Mouse (Mus musculus) A20 (cell line): ENCODE measurements around the gene Pecam1.
"Not testable (repeated sequence)": the region's sequence is repeated elsewhere in the genome, so short reads cannot be mapped to it uniquely, and the experiment has no call there.

Experiments
- DNase-seq: peaks from one replicate; pipeline ENCODE4 v3.0.0-alpha.2; 2011; ENCODE audit warnings: low read depth, low spot score

The Pecam1 gene

DNA sequence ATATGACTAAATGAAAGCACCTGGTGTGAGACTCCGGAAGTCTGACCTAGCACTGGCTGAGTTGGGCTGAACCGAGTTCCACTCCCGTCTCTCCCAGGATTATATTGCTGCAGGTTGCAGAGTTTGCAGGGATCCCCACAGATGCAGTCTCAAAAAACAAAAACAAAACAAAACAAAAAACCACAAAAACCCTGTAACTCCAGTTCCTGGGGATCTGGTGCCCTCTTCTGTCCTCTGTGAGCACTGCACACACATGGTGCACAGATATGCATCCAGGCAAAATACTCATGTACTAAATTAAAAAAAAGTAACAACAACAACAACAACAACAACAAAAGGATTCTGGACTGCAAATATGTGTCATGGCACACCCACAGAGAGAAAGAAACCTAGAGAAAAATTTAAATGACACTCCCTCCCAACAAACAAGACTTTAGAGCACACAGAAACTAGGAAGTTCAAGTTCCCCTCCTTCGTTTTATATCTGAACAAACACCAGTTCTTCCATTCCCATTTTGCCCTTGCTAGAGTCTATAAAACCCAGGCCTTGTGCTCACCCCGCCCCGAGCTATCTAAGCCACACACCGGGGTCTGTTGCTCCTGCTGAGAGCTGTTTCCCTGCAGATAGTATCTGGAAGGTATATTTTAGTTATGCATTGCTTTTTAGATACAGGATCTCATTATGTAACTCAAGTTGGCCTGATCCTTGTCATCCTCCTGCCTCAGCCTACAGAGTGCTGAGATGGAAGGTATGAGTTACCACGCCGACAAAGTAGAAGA is 20.0 kb upstream of the Pecam1 start:
- DNase-seq = peak; percentile 60

DNA sequence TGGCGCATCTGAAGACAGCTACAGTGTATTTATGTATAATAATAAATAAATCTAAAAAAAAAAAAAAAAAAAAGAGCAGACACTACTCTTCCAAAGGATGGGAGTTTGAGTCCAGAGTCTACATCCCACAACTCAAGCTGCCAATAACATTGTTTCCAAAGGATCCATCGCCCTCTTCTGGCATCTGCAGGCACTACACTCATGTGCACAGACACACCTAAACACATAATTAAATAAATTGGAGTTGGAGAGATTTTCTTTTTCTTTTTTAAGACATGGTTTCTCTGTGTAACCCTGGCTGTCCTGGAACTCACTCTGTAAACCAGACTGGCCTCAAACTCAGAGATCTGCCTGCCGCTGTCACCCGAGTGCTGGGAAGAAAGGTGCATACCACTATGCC is 17.1 kb upstream of the Pecam1 start:
- no peak for DNase-seq

DNA sequence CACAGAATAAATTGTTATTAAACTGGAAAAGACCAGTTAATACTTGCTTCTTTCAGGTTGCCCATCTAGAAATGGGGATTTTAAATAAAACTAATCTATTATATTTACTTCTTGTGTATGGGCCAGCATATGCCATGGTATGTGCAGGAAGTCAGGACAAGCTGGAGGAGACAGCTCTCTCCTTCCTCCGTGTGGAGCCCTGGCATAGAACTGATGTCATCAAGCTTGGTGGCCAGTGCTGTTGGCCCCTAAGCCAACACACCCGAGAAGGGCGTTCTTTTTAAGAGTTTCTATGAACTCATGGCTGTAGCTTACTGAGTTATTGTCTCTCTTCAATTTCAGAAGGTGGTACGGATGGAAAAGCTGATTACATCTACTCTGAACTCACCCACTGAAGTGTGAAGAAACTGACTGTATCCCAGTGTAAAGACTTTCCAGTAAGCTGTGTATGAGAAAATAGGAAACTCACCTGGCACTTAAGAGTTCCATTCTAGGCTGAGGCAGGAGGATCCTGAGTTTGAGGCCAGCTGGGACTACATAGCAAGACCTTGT is 16.3 kb upstream of the Pecam1 start:
- DNase-seq = no peak

DNA sequence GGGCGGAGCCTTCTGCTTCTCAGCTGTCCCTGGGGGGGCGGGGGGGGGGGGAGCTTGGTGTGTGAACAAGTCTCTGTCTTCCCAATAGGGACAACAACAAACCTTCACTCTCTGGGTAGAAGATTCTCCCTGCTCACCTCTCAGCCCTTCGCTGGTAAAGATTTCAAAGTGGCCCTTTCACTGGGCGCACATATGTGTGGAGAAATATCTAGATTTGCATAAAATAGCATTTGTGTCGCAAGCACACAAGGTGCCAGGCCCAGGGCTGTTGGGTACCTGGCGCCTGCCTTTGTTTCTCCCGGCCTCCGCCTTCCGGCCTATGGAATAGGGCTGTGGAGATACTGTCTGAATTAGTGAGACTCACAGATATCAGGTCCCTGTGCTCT is 12.4 kb upstream of the Pecam1 start:
- DNase-seq = no peak

GRCm38 (mm10) chr11:106762139-106762799 is 11.8 kb upstream of the Pecam1 start:
- DNase-seq = peak; percentile 96

DNA sequence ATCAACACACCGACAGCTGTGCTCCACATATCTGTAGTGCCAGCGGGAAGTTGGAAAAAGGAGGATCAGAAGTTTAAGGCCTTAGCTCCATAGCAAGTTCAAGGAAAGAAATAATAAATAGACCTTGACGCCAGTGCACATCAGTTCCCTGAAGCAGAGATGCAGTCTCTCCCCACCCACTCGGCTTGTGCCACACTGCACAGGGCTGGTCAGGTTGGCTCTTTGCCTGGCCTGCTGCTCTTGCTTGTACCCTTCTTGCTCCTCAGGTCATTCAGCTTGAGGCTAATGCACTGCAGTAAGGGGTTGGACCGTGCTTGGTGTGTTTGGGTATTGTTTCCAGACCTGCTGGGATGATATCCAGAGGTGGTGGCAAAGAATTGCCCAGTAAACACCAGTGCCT is 10.1 kb upstream of the Pecam1 start:
- no peak for DNase-seq

- DNase-seq = peak; percentile 77
These were observed 8.6 kb upstream of the Pecam1 start for GRCm38 (mm10) chr11:106759028-106759427.

GRCm38 (mm10) chr11:106755583-106755982 is 5.2 kb upstream of the Pecam1 start:
- DNase-seq = no peak

DNA sequence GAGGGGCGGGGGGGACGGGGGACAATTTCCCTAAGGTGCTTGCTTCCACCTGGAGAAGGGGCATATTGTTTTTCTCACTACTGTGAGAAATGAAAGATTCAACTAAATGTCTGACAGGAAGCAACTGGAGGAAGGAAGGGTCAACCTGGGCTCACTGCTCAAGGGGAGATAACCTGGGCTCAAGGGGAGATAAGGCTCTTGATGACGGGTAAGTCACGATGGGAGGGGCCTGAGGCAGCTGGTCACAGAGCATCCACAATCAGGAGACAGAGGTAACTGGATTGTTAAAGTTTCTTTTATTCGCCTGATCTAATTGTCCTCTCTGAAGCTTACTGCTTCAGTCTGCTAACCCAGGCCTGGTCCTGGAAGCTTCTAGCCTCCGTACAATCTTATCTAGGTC is 2.9 kb upstream of the Pecam1 start:
- DNase-seq = no peak

DNA sequence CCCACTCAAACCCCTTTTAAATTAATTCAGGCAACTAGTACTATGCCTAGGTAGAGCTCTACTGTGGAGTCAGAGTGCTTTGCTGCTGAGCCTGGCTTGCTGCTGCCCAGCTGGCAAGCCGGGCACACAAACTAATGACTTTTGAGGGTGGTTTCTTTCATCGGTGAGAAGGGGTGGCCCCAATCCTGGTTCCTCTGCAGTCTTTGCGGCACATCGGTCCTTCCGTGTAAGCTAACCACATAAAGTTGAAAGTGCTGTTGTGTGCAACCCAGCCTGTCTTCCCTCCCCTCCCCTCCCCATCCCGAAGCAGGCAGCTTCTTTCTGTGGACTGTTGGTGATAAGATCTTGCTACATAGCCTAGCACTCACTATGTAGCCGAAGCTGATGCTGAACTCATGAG is 1.7 kb upstream of the Pecam1 start:
- DNase-seq = peak; percentile 84

GRCm38 (mm10) chr11:106751039-106752018 is 901 bp upstream of the Pecam1 start, which contains the start of gene Milr1:
Milr1 (plus strand) TSS chr11:106751226.
- peak; percentile 76 for DNase-seq

DNA sequence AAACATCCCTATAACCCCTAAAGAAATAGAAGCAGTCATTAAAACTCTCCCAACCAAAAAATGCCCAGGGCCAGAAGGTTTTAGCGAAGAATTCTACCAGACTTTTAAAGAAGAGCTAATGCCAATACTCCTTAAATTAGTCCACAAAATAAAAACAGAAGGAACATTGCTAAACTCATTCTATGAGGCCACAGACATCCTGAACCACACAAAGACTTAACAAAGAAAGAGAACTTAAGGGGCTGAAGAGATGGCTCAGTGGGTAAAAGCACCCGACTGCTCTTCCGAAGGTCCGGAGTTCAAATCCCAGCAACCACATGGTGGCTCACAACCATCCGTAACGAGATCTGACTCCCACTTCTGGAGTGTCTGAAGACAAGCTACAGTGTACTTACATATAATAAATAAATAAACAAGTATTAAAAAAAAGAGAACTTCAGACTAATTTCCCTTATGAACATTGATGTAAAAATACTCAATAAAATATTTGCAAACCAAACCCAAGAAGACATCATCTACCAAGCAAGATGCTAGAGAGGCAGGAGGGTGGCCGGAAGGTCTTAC is 789 bp downstream of the Pecam1 start:
- DNase-seq = not testable (repeated sequence)

GRCm38 (mm10) chr11:106744949-106745348 is 5.5 kb downstream of the Pecam1 start:
- DNase-seq = peak; percentile 59

GRCm38 (mm10) chr11:106742388-106742841 is 8.0 kb downstream of the Pecam1 start:
- DNase-seq = peak; percentile 65

- DNase-seq = no peak
These were observed 8.6 kb downstream of the Pecam1 start for GRCm38 (mm10) chr11:106741826-106742225.

GRCm38 (mm10) chr11:106741232-106741631 is 9.2 kb downstream of the Pecam1 start:
- DNase-seq = no peak

- DNase-seq = peak; percentile 50
These were observed 9.7 kb downstream of the Pecam1 start for GRCm38 (mm10) chr11:106740724-106741123.

GRCm38 (mm10) chr11:106739116-106739515 is 11.3 kb downstream of the Pecam1 start:
- no peak for DNase-seq

- no peak for DNase-seq
These were observed 13.2 kb downstream of the Pecam1 start for GRCm38 (mm10) chr11:106737178-106737621.

GRCm38 (mm10) chr11:106736614-106737013 is 13.8 kb downstream of the Pecam1 start:
- no peak for DNase-seq

GRCm38 (mm10) chr11:106730714-106731113 is 19.7 kb downstream of the Pecam1 start:
- DNase-seq = no peak
